Mouse (Mus musculus) bone marrow macrophage, adult 2 months (primary cell): ENCODE results near the gene Foxc2.

Experiments used
- CTCF ChIP-seq: IDR thresholded peaks from 2 replicates; pipeline ENCODE4 v1.5.1; 2012; ENCODE audit warnings: low read depth, mild to moderate bottlenecking, low read length, moderate library complexity
- POLR2A ChIP-seq: IDR thresholded peaks from 2 replicates; pipeline ENCODE4 v1.6.1; 2012; ENCODE audit warnings: mild to moderate bottlenecking, low read depth, low read length, borderline replicate concordance

DNA sequence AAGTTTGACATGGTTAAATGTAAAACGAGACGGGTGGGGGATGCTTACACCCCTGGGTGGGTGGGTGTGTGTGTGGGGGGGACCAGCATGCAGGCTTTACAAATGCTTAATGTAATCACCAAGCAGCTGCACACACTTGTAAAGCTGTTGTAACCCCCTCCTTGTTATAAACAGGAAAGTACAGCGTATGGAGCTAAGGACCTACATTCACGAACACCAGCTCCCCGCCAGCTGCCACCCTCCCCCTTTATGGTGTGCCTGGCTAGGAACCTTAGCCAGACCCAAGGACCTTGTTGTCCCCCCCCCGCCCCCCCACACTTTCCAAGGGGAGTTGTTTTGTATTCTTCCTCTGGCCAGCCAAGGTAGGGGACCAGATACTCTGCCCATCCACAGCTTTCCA is 10.7 kb downstream of the Foxc2 start:
- TF ChIP-seq POLR2A (no peak), CTCF (no peak)
